Mouse (Mus musculus): Measurements from ENCODE around the gene Ppp2r5b. TPM values are rescaled to one million over a fixed set of nuclear protein-coding genes. Genes with fewer than 3 reads are reported as not detected.

Gene Ppp2r5b
- polyA plus RNA-seq (2015; fragmentation: Nextera tagmentation; extraction: Ambion mirVana), result 127 and 156 TPM in 2 replicates

DNA sequence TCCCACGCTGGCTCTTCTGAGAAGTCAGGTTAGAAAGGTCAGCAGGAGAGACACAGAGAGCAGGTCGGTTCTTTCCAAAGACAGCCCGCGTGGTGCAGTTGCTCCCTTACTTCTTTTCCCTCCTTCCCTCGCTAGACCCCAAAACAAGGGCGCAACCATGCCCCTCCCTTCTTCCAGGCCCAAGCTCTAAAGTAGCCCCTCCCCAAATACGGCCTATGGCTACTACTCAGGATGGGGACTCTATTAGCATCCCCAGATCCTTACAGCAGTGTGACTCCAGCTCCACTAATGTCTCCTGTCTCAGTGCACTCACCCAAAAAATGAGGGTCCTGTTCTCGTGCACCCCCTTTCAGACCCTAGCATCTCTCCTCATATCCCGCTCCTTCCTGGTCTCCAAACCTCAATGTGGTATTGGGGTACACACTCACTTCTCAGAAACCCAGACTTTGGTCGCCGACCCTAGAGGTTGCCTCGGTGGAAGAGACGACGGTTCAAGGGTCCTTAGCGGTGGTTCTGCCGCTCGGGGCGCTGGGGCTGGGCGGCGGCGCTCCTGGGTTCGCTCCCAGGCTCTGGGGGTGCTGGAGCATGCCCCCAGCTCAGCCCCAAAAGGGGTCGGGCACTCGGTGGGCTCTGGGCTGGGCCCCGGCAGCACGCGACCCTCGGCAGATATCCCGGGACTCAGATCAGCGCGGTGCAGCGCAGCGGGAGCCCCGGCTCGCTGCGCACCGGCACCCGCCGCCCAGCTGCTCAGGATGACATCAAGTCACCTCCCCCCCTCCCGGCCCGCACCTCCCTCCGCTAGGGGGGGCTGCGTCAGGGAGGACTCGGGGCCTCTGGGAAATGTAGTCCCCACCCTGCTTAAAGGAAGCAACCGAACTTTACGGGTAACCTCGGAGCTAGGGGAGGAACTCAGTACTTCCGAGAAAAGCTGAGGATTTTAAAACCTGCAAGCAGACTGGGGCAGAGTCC is at the start of gene Ppp2r5b:
Gene Ppp2r5b (minus strand): TSS at position 789 of the 969 bp plus-strand sequence.
- H3K4me1 ChIP-seq, result peaks cover 26% of the 10 kb centered on the region
- H3K36me3 ChIP-seq, result peaks cover 35% of the 10 kb centered on the region
- H3K9ac ChIP-seq (replicated peaks), result peak within 1 kb of the TSS; percentile 85
- peak; percentile 94 for ATAC-seq (ENCODE audit: low FRiP score)
- H3K4me3 ChIP-seq (replicated peaks), result peak within 1 kb of the TSS; percentile 63
- WGBS, result 3% methylated on average over 36 of the region's 48 CpGs
- H3K27ac ChIP-seq (replicated peaks), result peak within 1 kb of the TSS; percentile 94
- H3K27me3 ChIP-seq (replicated peaks), result no peaks in the 10 kb centered on the region
- peak within 1 kb of the TSS; percentile 92 for H3K4me2 ChIP-seq
- H3K9me3 ChIP-seq (replicated peaks), result no peaks in the 10 kb centered on the region

DNA sequence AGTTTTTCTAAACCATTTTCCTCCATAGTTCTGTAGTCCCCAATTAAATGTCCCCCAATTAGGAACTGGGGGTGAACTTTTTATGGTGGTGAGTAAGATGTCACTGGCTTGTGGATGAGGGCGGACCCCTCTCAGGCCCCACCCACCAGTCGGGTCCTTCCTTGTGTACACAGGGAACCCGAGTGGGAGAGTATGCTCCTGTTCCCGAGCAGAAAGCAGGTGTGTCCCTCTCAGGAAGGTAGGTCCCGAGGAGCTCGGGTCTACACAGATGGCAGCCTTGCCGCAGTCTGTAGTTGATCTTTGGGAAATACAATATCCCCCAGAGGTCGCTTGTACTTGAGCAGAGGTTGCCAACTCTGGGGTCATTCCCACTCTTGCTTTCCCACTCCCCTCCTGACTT is 49.6 kb upstream of the Ppp2r5b start:
- Histone ChIP-seq H3K27me3 (replicated peaks) (no peaks in the 10 kb centered on the region), H3K9ac (replicated peaks) (no peak overlapping the region), H3K4me1 (peaks cover 24% of the 10 kb centered on the region; the same call in 1 of the 2 replicates), H3K9me3 (replicated peaks) (no peaks in the 10 kb centered on the region), H3K36me3 (peaks cover 58% of the 10 kb centered on the region), H3K4me3 (replicated peaks) (no peak overlapping the region), H3K27ac (replicated peaks) (no peak overlapping the region), H3K4me2 (no peak overlapping the region)
- ATAC-seq (ENCODE audit: low FRiP score), result no peak
- WGBS, result 91% methylated on average over 8 of the region's 8 CpGs

DNA sequence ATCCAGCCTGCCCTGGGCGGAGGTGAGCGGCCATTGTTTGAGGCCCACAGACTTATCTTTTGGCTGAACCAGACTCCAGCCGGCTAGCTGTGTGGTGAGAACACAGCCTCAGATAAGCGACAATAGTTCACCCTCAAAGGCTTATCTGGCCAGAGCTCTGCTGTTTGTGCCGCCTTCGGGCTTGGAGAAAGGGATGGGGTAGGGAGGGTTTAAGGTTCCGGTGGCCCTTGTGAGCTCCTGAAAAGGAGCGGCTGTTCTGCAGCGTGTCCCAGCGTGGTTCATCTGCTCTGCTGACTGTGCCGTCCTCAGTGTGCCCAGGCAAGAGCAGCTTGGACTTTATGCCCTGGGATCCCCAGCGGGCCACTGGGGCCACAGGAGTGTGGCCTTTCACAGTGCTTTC is 48.8 kb upstream of the Ppp2r5b start:
- H3K9ac ChIP-seq (replicated peaks), result no peak overlapping the region
- peaks cover 31% of the 10 kb centered on the region for H3K4me1 ChIP-seq
- H3K36me3 ChIP-seq, result peaks cover 52% of the 10 kb centered on the region
- H3K9me3 ChIP-seq (replicated peaks), result no peaks in the 10 kb centered on the region
- no peak overlapping the region for H3K4me3 ChIP-seq (replicated peaks)
- no peaks in the 10 kb centered on the region for H3K27me3 ChIP-seq (replicated peaks)
- H3K4me2 ChIP-seq, result no peak overlapping the region
- WGBS, result 91% methylated on average over 12 of the region's 12 CpGs
- no peak overlapping the region for H3K27ac ChIP-seq (replicated peaks)
- ATAC-seq (ENCODE audit: low FRiP score), result no peak

DNA sequence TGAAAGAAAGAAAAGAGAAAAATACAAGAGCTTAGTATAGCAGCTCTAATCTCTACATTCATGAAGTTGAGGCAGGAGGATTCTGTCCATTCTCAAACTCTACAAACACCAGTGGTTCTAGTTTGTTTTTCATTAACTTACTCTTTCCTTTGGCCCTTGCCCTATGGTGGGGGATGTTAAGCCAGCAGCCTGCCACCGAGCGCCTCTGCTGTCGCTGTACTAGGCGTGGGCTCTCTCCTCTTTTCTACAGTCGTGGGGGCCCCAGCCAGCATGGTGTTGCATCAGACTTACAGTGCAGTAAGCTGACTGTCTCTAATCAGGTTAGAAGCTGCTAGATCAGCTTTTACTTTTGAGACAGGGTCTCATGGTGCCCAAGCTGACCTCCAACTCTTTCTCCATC is 47.3 kb upstream of the Ppp2r5b start:
- Histone ChIP-seq H3K27ac (replicated peaks) (no peak overlapping the region), H3K9me3 (replicated peaks) (no peaks in the 10 kb centered on the region), H3K4me3 (replicated peaks) (no peak overlapping the region), H3K9ac (replicated peaks) (no peak overlapping the region), H3K36me3 (peaks cover 52% of the 10 kb centered on the region), H3K27me3 (replicated peaks) (no peaks in the 10 kb centered on the region), H3K4me2 (no peak overlapping the region), H3K4me1 (peaks cover 45% of the 10 kb centered on the region)
- WGBS, result 87% methylated on average over 5 of the region's 5 CpGs
- ATAC-seq (ENCODE audit: low FRiP score), result no peak

DNA sequence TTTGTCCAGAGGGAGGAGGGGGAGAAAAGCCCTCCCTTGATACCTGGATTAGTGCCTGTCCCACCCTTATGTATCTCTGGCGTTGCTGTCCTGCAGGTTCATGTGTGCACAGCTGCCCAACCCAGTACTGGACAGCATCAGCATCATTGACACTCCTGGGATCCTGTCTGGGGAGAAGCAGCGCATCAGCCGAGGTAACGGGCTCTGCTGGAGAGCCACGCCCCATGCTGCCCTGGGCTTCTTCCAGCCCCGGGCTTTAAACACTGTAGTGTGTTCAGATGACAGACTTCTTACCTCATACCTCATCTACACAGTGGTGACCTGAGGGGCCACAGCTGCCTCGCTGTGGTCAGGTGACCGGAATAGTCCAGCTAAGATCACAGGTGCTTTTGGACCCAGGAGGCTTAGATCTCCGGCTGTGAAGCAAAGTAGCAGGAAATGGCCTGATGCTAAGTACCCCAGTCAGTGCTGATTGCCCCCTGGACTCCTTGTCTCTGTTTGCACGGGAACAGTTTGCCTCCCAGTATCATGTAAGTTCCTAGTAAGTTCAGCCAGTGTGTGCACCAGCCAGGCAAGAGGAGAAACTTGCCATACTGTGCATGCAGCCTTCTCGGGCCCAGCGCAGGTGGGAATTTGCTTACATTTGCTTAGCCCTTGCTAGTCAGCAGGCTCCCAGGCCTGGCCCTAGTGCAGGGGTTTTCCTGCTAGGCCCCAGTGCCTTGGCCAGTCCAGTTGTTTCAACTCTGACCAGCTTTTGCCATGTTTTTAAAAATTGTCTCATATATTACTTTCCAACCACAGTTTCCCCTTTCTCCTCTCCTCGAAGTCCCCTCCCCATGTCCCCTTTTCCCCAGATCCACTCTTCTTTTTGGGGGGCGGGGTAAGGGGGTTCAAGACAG is 45.7 kb upstream of the Ppp2r5b start:
- Histone ChIP-seq H3K9ac (replicated peaks) (peak overlapping the region; percentile 3; the same call in 1 of the 2 replicates), H3K27me3 (replicated peaks) (no peaks in the 10 kb centered on the region), H3K4me3 (replicated peaks) (no peak overlapping the region), H3K27ac (replicated peaks) (no peak overlapping the region), H3K9me3 (replicated peaks) (no peaks in the 10 kb centered on the region), H3K36me3 (peaks cover 52% of the 10 kb centered on the region), H3K4me2 (no peak overlapping the region), H3K4me1 (peaks cover 39% of the 10 kb centered on the region)
- no peak for ATAC-seq (ENCODE audit: low FRiP score)
- 87% methylated on average over 14 of the region's 14 CpGs for WGBS

DNA sequence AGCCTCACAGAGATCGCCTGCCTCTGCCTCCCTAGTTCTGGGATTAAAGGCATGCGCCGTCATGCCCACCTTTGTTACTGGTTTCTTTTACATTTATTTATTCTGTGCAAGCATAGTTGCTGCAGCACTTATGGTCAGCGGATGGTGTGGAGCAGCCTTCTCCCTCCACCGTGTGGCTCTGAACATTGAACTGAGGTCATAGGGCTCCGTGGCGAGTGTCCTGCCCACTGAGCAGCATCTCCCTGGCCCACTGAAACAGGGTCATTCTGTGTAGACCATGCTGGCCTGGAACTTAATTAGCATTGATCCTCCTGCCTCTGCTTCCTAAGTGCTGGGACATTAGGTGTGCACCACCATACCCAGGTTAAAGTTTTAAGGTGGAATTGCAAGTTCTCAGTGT is 44.9 kb upstream of the Ppp2r5b start:
- no peak for ATAC-seq (ENCODE audit: low FRiP score)
- WGBS, result 90% methylated on average over 7 of the region's 7 CpGs
- H3K4me3 ChIP-seq (replicated peaks), result no peak overlapping the region
- H3K9me3 ChIP-seq (replicated peaks), result no peaks in the 10 kb centered on the region
- H3K9ac ChIP-seq (replicated peaks), result no peak overlapping the region
- no peak overlapping the region for H3K27ac ChIP-seq (replicated peaks)
- peaks cover 44% of the 10 kb centered on the region for H3K4me1 ChIP-seq
- H3K27me3 ChIP-seq (replicated peaks), result no peaks in the 10 kb centered on the region
- H3K36me3 ChIP-seq, result peaks cover 44% of the 10 kb centered on the region
- no peak overlapping the region for H3K4me2 ChIP-seq

DNA sequence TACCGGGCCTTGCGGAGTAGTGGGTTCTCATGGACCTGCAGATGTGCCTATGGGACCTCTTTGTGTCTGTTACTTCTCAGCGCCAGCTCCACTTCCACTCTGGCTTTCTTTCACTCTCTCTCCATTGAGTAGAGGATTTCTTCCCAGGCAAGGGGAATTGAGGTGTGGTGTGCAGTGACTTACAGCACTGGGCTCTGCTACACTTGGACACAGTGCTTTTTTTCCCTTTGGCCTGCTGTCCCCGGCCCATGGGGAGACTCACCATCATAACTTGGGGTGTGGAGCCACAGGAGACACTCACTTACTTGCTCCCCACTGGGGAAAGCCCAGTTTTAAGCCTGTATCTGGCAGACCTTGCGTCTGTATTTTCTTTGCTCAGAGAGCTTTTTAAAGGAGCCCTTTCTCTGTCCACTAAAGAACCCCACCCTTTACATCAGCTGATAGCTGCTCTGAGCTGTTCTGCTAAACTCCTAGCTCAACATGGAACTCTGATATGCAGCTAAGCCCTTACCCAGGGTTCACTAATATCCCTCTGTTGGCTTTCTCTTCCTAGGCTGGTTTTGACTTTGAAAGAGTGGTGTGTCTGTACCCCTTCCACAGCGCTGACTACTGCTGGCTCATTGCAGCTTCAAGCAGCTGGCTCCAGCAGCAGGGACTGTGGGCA is 43.9 kb upstream of the Ppp2r5b start:
- peaks cover 35% of the 10 kb centered on the region for H3K36me3 ChIP-seq
- H3K27ac ChIP-seq (replicated peaks), result no peak overlapping the region
- H3K9ac ChIP-seq (replicated peaks), result peak overlapping the region; percentile 86
- WGBS, result 70% methylated on average over 6 of the region's 6 CpGs
- no peaks in the 10 kb centered on the region for H3K9me3 ChIP-seq (replicated peaks)
- peaks cover 47% of the 10 kb centered on the region for H3K4me1 ChIP-seq
- ATAC-seq (ENCODE audit: low FRiP score), result no peak
- H3K27me3 ChIP-seq (replicated peaks), result no peaks in the 10 kb centered on the region
- H3K4me3 ChIP-seq (replicated peaks), result peak overlapping the region; percentile 93
- H3K4me2 ChIP-seq, result peak overlapping the region; percentile 98

DNA sequence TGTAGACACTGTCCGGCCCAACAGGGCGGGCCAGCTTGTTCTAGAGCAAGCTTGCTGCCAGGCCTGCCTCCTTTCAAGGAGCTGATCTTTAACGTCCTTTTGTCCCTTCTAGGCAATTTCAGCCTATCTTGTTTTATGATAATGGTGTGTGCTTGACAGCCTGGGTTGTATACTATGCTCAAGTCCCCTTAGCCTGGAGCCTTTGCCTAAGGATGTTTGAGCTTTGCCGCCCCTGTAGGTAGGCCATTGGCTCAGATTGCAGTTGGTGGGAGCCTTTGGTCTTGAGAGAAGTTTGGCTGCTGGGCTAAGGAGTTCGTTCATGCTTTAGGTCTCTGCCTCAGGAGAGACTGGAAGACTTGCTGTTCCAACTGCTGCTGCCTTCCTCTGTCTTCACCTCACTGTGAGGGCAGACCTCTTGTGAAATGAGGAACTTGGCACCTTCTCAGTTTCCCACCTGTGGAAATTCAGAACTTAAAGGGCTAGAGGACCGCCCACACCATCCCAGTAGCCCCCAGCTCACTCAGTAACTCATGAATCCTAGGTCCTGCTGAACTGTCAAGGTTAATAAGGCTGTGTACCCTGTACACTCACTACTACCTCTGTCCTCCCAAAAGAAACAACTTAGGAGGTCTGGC is 42.9 kb upstream of the Ppp2r5b start:
- Histone ChIP-seq H3K36me3 (peaks cover 31% of the 10 kb centered on the region), H3K9me3 (replicated peaks) (no peaks in the 10 kb centered on the region), H3K9ac (replicated peaks) (peak overlapping the region; percentile 86), H3K27ac (replicated peaks) (peak overlapping the region; percentile 34; the same call in 1 of the 2 replicates), H3K4me3 (replicated peaks) (peak overlapping the region; percentile 93), H3K27me3 (replicated peaks) (no peaks in the 10 kb centered on the region), H3K4me1 (peaks cover 47% of the 10 kb centered on the region), H3K4me2 (peak overlapping the region; percentile 98)
- WGBS, result 41% methylated on average over 6 of the region's 6 CpGs
- no peak for ATAC-seq (ENCODE audit: low FRiP score)

DNA sequence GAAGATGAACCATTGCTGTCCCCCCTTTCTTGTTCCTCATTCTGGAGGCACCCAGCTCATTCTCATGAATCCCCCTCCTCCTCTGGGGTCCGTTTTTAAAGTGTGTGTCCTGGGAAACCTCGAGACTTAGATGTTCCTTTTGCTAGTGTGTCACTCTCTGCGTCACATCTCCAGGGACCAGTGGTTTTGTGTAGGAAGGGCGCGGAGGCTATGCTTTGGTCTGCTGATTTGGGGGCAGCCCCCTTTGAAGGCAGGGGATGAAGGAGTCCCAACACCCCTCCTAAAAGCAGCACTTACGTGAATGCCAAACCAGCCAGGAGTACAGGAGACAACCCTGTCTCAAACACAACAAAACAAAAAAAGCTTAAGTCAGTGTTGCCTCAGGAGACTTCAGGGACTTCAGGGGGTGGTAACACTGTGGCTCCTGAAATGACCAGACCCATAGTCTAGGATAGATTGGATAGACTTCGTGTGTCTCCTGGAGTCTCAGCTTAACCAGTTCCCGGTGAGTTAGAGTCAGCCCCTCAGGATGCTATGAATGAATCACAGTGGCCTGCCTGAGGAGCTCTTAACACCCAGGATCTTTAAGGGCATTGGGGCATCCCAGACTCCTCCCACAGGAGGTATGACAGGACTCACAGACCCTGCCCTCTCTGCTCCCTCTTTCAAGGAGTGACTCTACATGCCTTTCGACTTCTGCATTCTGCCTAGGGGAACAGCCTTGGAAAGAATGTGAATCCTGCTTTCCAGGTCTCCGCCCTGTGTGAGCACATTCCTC is 42.2 kb upstream of the Ppp2r5b start:
- peaks cover 24% of the 10 kb centered on the region for H3K36me3 ChIP-seq
- peaks cover 47% of the 10 kb centered on the region for H3K4me1 ChIP-seq
- ATAC-seq (ENCODE audit: low FRiP score), result no peak
- 5% methylated on average over 10 of the region's 10 CpGs for WGBS
- H3K27ac ChIP-seq (replicated peaks), result peak overlapping the region; percentile 34; the same call in 1 of the 2 replicates
- H3K9me3 ChIP-seq (replicated peaks), result no peaks in the 10 kb centered on the region
- H3K9ac ChIP-seq (replicated peaks), result peak overlapping the region; percentile 86
- no peaks in the 10 kb centered on the region for H3K27me3 ChIP-seq (replicated peaks)
- peak overlapping the region; percentile 93 for H3K4me3 ChIP-seq (replicated peaks)
- H3K4me2 ChIP-seq, result peak overlapping the region; percentile 98
